Mouse (Mus musculus): ENCODE results near the gene Trmo.

Trmo gene

GRCm38 (mm10) chr4:46371030-46371429 lies 18.2 kb downstream of the Trmo start:
- no peak for DNase-seq (ENCODE audit: low spot score in 2 of 2)

- no peak for DNase-seq (ENCODE audit: low spot score in 2 of 2)
These were observed 18.8 kb downstream of the Trmo start for GRCm38 (mm10) chr4:46370406-46370805.

GRCm38 (mm10) chr4:46369070-46369469 lies 20.2 kb downstream of the Trmo start:
- no peak for DNase-seq (ENCODE audit: low spot score in 2 of 2)

- no peak for DNase-seq (ENCODE audit: low spot score in 2 of 2)
These were observed 21.7 kb downstream of the Trmo start for GRCm38 (mm10) chr4:46367487-46367959.

DNA sequence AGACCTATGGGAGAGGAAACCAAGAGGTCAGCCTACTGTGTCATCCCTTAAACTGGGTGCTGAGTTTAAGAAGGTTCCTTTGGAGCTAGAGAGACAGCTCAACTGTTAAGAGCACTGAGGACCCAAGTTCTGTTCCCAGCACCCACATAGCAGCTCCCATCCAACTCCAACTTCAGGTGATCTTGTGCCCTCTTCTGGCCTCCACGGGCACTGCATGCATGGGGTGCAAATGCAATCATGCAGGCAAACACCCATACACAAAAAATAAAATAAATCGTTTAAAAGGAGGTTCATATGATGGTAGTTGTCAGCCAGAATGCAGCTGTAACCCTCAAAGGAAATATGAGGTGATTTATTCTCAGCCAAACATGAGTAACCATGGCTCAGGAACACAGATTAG lies 24.9 kb downstream of the Trmo start:
- DNase-seq (ENCODE audit: low spot score in 2 of 2), result no peak

DNA sequence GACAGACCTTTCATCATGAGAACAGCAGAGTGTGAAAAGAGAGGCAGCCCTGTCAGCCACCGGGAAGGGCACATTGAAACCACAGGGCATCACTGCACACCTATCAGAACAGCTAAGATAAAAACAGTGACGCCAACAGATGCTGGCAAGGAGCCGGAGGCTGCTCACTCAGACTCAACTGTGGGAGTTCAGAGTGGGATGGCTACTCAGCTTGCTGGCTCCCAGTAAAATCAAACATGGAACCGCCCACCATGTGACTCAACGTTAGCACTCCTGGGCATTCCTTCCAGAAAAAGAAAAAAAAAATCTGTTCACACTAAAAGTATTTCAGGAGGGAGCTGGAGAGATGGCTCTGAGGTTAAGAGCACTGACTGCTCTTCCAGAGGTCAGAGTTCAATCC lies 28.0 kb downstream of the Trmo start:
- peak; percentile 46 to 77 for DNase-seq (ENCODE audit: low spot score in 2 of 2)

GRCm38 (mm10) chr4:46359539-46360253 lies 29.5 kb downstream of the Trmo start:
- DNase-seq (ENCODE audit: low spot score in 2 of 2), result no peak

- peak in 1 of 2 experiments; percentile 44 for DNase-seq (ENCODE audit: low spot score in 2 of 2)
These were observed 32.7 kb downstream of the Trmo start for GRCm38 (mm10) chr4:46356351-46357133.

DNA sequence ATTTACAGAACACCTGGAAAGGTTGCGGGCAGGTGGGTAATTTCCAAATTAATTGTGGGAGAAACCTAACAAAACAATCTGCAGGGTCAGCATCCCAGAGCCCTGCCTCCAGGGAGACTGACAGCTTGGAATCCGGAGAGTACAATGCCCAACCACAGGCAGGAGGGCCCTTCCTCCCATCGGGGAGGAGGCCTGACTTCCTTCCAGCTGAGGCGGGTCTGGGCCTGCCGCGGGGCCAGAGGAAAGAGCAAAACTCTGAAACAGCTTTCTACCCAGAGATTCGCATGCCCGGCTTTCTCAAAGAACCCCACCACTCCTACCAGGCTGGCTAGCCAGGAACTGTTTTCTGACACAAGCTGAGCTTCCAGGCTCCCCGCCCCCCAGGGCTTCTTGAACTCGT lies 36.2 kb downstream of the Trmo start:
- DNase-seq (ENCODE audit: low spot score in 2 of 2), result no peak

DNA sequence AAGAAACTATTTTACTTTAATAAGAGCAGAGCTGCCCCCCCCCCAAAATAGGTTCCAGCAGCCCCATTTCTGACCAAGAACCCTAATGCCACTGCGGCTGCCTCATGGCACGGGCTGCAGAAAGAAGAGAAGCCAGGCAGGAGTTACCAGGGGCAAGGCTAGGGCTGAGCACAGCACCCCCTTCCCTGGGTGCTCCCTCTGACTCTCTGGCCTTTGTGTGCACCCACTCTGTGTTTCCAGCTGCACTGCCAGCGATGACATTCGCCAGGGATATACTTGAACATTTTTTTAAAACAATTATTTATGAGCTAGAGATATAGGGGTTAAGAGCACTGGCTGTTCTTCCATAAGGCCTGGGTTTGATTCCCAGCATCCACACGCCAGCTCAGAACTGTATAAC lies 39.7 kb downstream of the Trmo start:
- no peak for DNase-seq (ENCODE audit: low spot score in 2 of 2)

DNA sequence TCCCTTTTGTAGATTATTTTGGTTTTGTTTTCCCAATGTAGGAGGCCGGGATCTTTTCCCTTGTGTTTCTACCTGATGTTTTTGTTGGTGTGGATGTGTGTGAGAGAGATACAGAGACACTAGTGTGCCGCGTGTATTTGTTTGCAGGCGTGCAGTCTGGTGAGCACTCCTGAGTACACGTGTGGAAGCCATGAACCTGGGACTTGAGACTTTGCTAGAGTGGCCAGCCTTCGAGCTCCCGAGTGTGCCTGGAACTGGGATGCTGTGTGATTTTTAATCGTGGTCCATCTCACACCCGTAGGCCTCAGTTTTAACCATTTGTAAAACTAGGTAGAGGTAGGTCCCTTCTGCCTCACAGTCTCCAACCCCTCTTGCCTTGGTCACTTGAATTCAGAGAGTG lies 40.3 kb downstream of the Trmo start:
- no peak for DNase-seq (ENCODE audit: low spot score in 2 of 2)

DNA sequence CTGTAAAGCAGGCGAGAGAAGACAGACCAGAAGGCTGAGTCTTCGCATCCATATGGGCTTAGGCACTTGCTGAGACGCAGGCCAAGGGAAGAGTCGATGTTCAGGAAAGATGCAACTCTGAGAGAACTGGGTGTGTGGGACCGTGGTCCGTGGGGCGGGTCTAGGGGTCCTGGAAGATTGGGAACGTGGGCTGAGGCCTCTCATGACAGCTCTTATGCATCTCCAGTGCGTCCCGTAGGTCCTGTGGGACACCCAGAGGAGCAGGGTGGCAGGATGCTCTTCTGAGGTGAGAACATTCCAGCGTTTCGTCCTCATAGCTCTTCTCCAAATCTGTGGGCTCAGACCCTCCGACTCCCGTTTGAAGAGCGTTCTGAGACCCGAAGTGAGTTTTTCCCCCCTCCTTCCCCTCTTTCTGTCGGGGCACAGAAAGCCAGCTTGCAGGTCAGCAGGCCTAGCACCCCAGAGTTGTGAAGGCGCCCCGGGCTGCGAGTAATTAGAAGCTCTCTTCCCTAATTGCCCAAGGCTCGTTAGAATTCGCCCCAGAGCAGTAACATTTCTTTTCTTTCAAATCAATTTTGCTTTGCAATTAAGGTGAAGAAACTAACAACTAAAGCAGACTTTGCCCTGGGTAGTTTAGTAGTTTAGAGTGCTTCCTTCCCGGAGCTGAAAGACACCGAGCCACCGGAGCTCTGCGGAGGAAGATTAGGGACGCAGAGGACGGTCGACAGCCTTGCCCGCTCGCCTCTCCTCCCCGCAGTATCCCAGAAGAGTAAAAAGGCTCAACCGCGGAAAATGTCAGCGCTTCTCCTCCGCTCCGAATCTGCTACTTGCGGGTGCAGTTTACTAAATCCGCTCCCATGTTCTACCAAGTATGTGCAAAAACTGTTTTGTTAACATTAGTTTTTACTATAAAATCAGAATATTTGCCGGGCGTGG lies 41.4 kb downstream of the Trmo start:
- no peak for DNase-seq (ENCODE audit: low spot score in 2 of 2)

- DNase-seq (ENCODE audit: low spot score in 2 of 2), result no peak
These were observed 42.1 kb downstream of the Trmo start for GRCm38 (mm10) chr4:46347141-46347540.

DNA sequence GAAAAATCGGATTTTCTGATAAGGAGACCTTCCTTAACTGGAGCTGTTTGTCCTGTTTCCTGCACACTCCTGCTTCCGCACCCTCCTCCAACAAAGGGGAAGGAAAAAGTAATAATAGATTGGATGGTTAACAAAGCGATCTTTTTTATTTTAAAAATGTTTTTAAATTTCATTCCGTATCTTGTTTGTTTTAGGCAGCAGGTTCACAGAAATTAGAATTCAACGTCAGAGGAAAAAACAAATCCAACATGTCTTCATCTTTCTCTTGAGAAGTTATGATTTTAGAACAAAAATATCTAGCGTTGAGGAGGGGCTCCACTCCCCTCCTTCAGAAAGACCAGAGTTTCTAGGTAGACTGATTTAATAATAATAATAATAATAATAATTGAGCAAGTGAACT lies 43.0 kb downstream of the Trmo start:
- no peak for DNase-seq (ENCODE audit: low spot score in 2 of 2)

DNA sequence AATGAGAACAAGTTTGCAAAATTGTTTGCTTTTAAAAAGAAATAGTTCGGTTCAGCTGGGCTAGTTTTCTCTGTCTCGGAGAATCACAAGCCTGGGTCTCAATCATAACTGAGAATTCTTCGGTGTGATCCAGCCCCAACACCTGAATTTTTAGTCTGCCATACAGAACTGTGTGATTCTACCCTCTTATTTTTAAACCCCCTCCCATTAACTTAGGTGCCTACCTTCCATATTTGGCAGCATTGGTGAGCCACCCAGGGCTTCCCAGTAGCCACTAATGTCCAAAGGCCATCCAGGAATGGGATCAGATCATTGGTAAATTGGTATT lies 43.5 kb downstream of the Trmo start:
- DNase-seq (ENCODE audit: low spot score in 2 of 2), result no peak

GRCm38 (mm10) chr4:46345056-46345772 lies 44.0 kb downstream of the Trmo start:
- DNase-seq (ENCODE audit: low spot score in 2 of 2), result no peak

DNA sequence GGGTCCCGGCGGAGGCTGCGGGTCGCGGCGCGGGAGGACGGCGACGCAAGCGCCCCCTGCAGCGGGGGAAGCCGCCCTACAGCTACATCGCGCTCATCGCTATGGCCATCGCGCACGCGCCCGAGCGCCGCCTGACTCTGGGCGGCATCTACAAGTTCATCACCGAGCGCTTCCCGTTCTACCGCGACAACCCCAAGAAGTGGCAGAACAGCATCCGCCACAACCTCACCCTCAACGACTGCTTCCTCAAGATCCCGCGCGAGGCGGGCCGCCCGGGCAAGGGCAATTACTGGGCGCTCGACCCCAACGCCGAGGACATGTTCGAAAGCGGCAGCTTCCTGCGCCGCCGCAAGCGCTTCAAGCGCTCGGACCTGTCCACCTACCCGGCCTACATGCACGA lies 44.9 kb downstream of the Trmo start:
- no peak for DNase-seq (ENCODE audit: low spot score in 2 of 2)

- no peak for DNase-seq (ENCODE audit: low spot score in 2 of 2)
These were observed 45.5 kb downstream of the Trmo start, which contains the start of gene Foxe1 for GRCm38 (mm10) chr4:46343596-46344260. Gene Foxe1, plus strand, starts transcription at chr4:46343609.

- DNase-seq (ENCODE audit: low spot score in 2 of 2), result no peak
These were observed 46.4 kb downstream of the Trmo start for GRCm38 (mm10) chr4:46342711-46343286.

DNA sequence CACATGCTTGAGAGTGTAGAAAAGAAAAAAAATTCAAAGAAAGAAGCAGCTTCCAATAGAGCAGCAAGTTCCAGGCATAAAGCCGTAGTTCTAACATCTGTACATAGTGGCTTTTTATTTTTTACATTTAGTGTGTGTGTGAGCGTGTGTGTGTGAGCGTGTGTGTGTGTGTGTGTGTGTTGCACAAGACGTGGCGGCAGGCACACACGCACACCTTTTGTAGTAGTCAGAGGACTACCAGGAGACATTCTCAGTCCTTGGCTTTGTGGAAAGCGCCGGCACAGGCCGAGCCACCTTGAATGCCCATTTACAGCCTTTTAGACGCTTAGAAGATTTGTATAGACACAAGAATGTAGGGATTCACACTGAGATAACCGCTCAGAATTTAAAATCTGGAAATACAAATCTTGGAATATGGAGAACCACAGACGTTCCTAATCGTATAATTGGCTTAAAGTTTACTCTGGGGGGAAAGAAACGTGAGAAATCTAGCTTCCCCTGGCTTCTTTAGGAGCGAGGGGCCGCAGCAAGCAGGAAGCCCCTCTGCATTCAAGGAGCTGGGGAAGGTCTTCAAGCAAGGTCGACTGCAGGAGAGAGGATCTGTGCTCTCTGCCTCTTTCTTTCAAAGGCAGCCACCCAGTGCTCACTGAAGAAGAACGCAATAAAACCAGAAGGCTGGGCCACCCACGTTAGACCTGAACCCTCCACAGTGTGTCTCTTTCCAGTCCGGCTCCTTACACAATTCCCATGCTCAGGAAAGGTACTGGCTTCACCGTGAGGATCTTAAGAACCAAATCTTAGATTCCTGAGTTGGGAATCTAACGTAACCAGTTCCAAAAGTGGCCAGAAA lies 47.2 kb downstream of the Trmo start:
- DNase-seq (ENCODE audit: low spot score in 2 of 2), result no peak

Measured in left cerebral cortex, adult 9 months (tissue).